Mouse (Mus musculus): ENCODE data around the gene Rb1. TPM values are rescaled to one million over a fixed set of nuclear protein-coding genes. Genes with fewer than 3 reads are reported as not detected.

Gene Rb1
- total RNA-seq, 4 experiments from 2014 or later: 24.2 to 33.1 (median 29.2) TPM

GRCm38 (mm10) chr14:73162192-73162800, 163.3 kb downstream of the Rb1 start:
- no peak for DNase-seq (ENCODE audit: low spot score in 2 of 2)

GRCm38 (mm10) chr14:73161303-73161702, 164.3 kb downstream of the Rb1 start:
- DNase-seq (ENCODE audit: low spot score in 2 of 2): no peak

- no peak for DNase-seq (ENCODE audit: low spot score in 2 of 2)
These were observed 177.5 kb downstream of the Rb1 start for GRCm38 (mm10) chr14:73148125-73148524.

- DNase-seq (ENCODE audit: low spot score in 2 of 2): no peak
These were observed 178.9 kb downstream of the Rb1 start for GRCm38 (mm10) chr14:73146721-73147120.

- DNase-seq (ENCODE audit: low spot score in 2 of 2): no peak
These were observed 180.1 kb downstream of the Rb1 start for GRCm38 (mm10) chr14:73145531-73145930.

GRCm38 (mm10) chr14:73143710-73144420, 181.8 kb downstream of the Rb1 start:
- no peak for DNase-seq (ENCODE audit: low spot score in 2 of 2)

GRCm38 (mm10) chr14:73142896-73143709, 182.5 kb downstream of the Rb1 start:
- DNase-seq (ENCODE audit: low spot score in 2 of 2): peak; percentile 78

- peak in 1 of 2 experiments; percentile 33 for DNase-seq (ENCODE audit: low spot score in 2 of 2)
These were observed 183.2 kb downstream of the Rb1 start for GRCm38 (mm10) chr14:73142421-73142895.

GRCm38 (mm10) chr14:73141800-73142199, 183.8 kb downstream of the Rb1 start:
- DNase-seq (ENCODE audit: low spot score in 2 of 2): no peak

- DNase-seq (ENCODE audit: low spot score in 2 of 2): no peak
These were observed 185.8 kb downstream of the Rb1 start for GRCm38 (mm10) chr14:73139866-73140265.

- DNase-seq (ENCODE audit: low spot score in 2 of 2): no peak
These were observed 187.1 kb downstream of the Rb1 start for GRCm38 (mm10) chr14:73138483-73138882.

GRCm38 (mm10) chr14:73137234-73137633, 188.4 kb downstream of the Rb1 start:
- DNase-seq (ENCODE audit: low spot score in 2 of 2): no peak

Small RNA genes lying within 50 kb of the gene (microRNA-seq; reads per million reads assigned to microRNA genes)
- gene Mir687: 0 reads per million in 2 experiments

Other genes starting within 250 kb of the Rb1 start
- gene Rcbtb2, start 202.8 kb downstream of the Rb1 start, total RNA-seq (2022): 10 to 100 TPM; 19.7 to 25.8 (median 23.6) TPM
- 1 to 10 TPM; 1.3 to 1.8 (median 1.4) TPM for gene Lpar6, start 87.9 kb downstream of the Rb1 start, total RNA-seq (2022)
- gene Itm2b, start 59.5 kb upstream of the Rb1 start, total RNA-seq (2022): 100 to 1,000 TPM; 726 to 856 (median 801) TPM
- 10 to 100 TPM; 28.2 to 32.6 (median 29.4) TPM for gene Med4, start 184.2 kb upstream of the Rb1 start, total RNA-seq (2022)
- 100 to 1,000 TPM; 146 to 162 (median 151) TPM for gene Sucla2, start 199.5 kb upstream of the Rb1 start, total RNA-seq (2022)
- 1 to 10 TPM; 5.4 to 9.9 (median 8.4) TPM for gene Nudt15, start 222.4 kb upstream of the Rb1 start, total RNA-seq (2022)

Data from left cerebral cortex, adult 8-10 months (tissue).